Mouse (Mus musculus): ENCODE results near the gene Kpna2.

Gene Kpna2
- long read RNA-seq, experiment 1, transcript Kpna2-201 (11 exons, 2,054 nt) = major isoform, 89 of 91 reads
- long read RNA-seq, experiment 1, partial matches to known transcripts = 1 of 91 reads
- long read RNA-seq, experiment 1, other reads (novel, unspliced or antisense) = 1 of 91 reads
- long read RNA-seq, experiment 2, transcript Kpna2-201 (11 exons, 2,054 nt) = major isoform, 69 of 73 reads
- long read RNA-seq, experiment 2, partial matches to known transcripts = 2 of 73 reads
- long read RNA-seq, experiment 2, other reads (novel, unspliced or antisense) = 1 of 73 reads

- intact Hi-C loops (cut with DNase I) = no loop called here
Measured at GRCm38 (mm10) chr11:106999151-106999948, at the start of gene Kpna2. Kpna2 (minus strand) TSS chr11:106999541.

- intact Hi-C loops (cut with DNase I) = loop anchor here (2.0 kb wide), 1 partner anchor 36 kb away; no protein-coding TSS in a partner anchor
Measured at GRCm38 (mm10) chr11:107046766-107047620, 47.7 kb upstream of the Kpna2 start.

GRCm38 (mm10) chr11:107045546-107045945, 46.2 kb upstream of the Kpna2 start:
- intact Hi-C loops (cut with DNase I) = no loop called here

GRCm38 (mm10) chr11:107044321-107044720, 45.0 kb upstream of the Kpna2 start:
- intact Hi-C loops (cut with DNase I) = no loop called here

GRCm38 (mm10) chr11:107043361-107043760, 44.0 kb upstream of the Kpna2 start:
- intact Hi-C loops (cut with DNase I) = no loop called here

GRCm38 (mm10) chr11:107041396-107041795, 42.1 kb upstream of the Kpna2 start:
- intact Hi-C loops (cut with DNase I) = no loop called here

- intact Hi-C loops (cut with DNase I) = no loop called here
Measured at GRCm38 (mm10) chr11:107039417-107039816, 40.1 kb upstream of the Kpna2 start.

GRCm38 (mm10) chr11:107034085-107034810, 34.9 kb upstream of the Kpna2 start:
- intact Hi-C loops (cut with DNase I) = no loop called here

- intact Hi-C loops (cut with DNase I) = no loop called here
Measured at GRCm38 (mm10) chr11:107031635-107032034, 32.3 kb upstream of the Kpna2 start.

- intact Hi-C loops (cut with DNase I) = no loop called here
Measured at GRCm38 (mm10) chr11:107029536-107029935, 30.2 kb upstream of the Kpna2 start.

GRCm38 (mm10) chr11:107028754-107029153, 29.4 kb upstream of the Kpna2 start:
- intact Hi-C loops (cut with DNase I) = no loop called here

GRCm38 (mm10) chr11:107028275-107028618, 28.9 kb upstream of the Kpna2 start:
- intact Hi-C loops (cut with DNase I) = no loop called here

- intact Hi-C loops (cut with DNase I) = no loop called here
Measured at GRCm38 (mm10) chr11:107027431-107028274, 28.3 kb upstream of the Kpna2 start.

GRCm38 (mm10) chr11:107026554-107027430, 27.5 kb upstream of the Kpna2 start:
- intact Hi-C loops (cut with DNase I) = no loop called here

- intact Hi-C loops (cut with DNase I) = no loop called here
Measured at GRCm38 (mm10) chr11:107025411-107026321, 26.3 kb upstream of the Kpna2 start, which contains the start of gene 1810010H24Rik. 1810010H24Rik (plus strand) TSS chr11:107025681.

- intact Hi-C loops (cut with DNase I) = no loop called here
Measured at GRCm38 (mm10) chr11:107024406-107024805, 25.1 kb upstream of the Kpna2 start.

- intact Hi-C loops (cut with DNase I) = no loop called here
Measured at GRCm38 (mm10) chr11:107022050-107022683, 22.8 kb upstream of the Kpna2 start.
